ENCODE assay signal across 8 mouse cellular contexts in the genomic region with DNA sequence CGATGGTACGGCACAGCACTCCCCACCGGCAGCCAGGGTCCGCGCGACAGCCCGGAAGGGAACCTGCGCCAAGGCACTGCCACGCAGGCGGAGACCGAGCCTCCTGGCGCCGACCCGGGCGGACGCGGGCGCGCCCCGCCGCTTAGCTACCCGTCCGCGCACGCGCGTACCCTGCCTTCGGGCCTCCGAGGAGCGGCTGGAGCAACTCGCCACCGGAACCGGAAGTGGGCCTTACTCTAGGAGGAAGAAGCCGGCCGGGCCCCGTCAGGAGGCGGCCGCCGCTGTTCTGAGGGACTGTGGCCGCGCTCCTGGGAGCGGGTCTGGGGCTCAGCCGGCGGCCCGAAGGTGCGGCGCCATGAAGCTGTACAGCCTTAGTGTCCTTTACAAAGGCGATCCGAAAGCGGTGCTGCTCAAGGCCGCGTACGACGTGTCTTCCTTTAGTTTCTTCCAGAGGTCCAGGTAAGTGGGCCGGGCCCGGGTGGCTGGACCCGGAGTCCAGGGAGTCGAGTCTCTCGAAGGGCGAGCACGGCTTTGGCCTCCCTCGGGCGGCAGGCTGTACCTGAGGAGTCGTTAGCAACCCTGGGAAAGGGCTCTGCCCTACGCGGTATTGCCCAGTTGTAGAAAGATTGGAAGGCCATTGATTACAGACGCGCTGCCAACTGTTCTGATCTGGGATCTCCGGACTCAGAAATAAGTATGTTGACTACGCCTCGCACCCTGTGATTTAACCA. TPM values are rescaled to one million over a fixed set of nuclear protein-coding genes. Genes with fewer than 3 reads are reported as not detected.
DNase-seq lines count a peak whose midpoint lies in the region; ATAC-seq and TF ChIP-seq lines count a peak whose summit lies in the region.

A gene (plus strand): TSS at position 148 of the 731 bp plus-strand sequence.

- dilution Hi-C loops in CH12.LX (cut with MboI; ENCODE audit: extremely low pct_ligation_motif_present, extremely low pct_unique_long_range_greater_than_20kb, low sequenced_read_pairs): no loop called here

- TF ChIP-seq EP300 in CH12.LX (IDR thresholded peaks at IDR 0.05; ENCODE audit: low read length): no peak

- ATAC-seq in forebrain, embryonic 11.5 days (replicated peaks; ENCODE audit: low FRiP score): peak; percentile 96
- peak; percentile 92 for ATAC-seq in heart, embryonic 16.5 days (replicated peaks; ENCODE audit: extremely low read depth, insufficient read depth, low FRiP score)
- peak; percentile 96 for ATAC-seq in liver, embryonic 15.5 days (ENCODE audit: insufficient read depth)
- ATAC-seq in neural tube, embryonic 12.5 days (ENCODE audit: low FRiP score, low read depth): peak; percentile 97

- TF ChIP-seq RAD21 in CH12.LX (IDR thresholded peaks at IDR 0.05; ENCODE audit: low read depth, low read length): no peak

- peak; percentile 97 for DNase-seq in CH12.LX (ENCODE audit: extremely low read depth)
- DNase-seq in c-Kit-positive CD71-positive TER-119-negative erythroid progenitor cells, embryonic 14.5 days (ENCODE audit: low read depth): peak; percentile 87
- DNase-seq in forebrain, embryonic 11.5 days (ENCODE audit: low spot score): peak; percentile 96
- DNase-seq in kidney, postnatal 36 days: peak; percentile 98 to 99
- DNase-seq in telencephalon, adult 2 months (ENCODE audit: low read depth, low spot score): peak; percentile 94

- in situ Hi-C loops in CH12.LX (cut with MboI; ENCODE audit: low pct_ligation_motif_present, low pct_unique_long_range_greater_than_20kb, low sequenced_read_pairs): no loop called here

- peak within 1 kb of the TSS; percentile 67 to 95 (median 82) for H3K4me3 ChIP-seq in CH12.LX (replicated peaks in 1 of 3; ENCODE audit: low read depth in 2 of 3, low read length in 2 of 3, poor library complexity in 1 of 3)
- H3K4me3 ChIP-seq in forebrain, embryonic 11.5 days (ENCODE audit: low read depth, low read length): peak within 1 kb of the TSS; percentile 94
- peak within 1 kb of the TSS; percentile 87 for H3K4me3 ChIP-seq in heart, embryonic 16.5 days (ENCODE audit: low read length)
- H3K4me3 ChIP-seq in liver, embryonic 15.5 days (replicated peaks): peak within 1 kb of the TSS; percentile 95
- H3K4me3 ChIP-seq in neural tube, embryonic 12.5 days: peak within 1 kb of the TSS; percentile 92

- 1% methylated on average over 71 of the region's 71 CpGs for WGBS in forebrain, embryonic 11.5 days
- WGBS in heart, embryonic 16.5 days: under 1% methylated on average over 71 of the region's 71 CpGs
- WGBS in liver, embryonic 15.5 days (ENCODE audit: insufficient replicate concordance): under 1% methylated on average over 71 of the region's 71 CpGs
- WGBS in neural tube, embryonic 12.5 days: under 1% methylated on average over 71 of the region's 71 CpGs

- H3K9ac ChIP-seq in CH12.LX (ENCODE audit: insufficient read depth, low read depth): peak within 1 kb of the TSS; percentile 87
- peak within 1 kb of the TSS; percentile 93 for H3K9ac ChIP-seq in forebrain, embryonic 11.5 days (ENCODE audit: low read length)
- H3K9ac ChIP-seq in heart, embryonic 16.5 days (ENCODE audit: low read length): peak within 1 kb of the TSS; percentile 87
- peak within 1 kb of the TSS; percentile 90 for H3K9ac ChIP-seq in liver, embryonic 15.5 days
- H3K9ac ChIP-seq in neural tube, embryonic 12.5 days: peak within 1 kb of the TSS; percentile 94

- no peaks in the 10 kb centered on the region for H3K9me3 ChIP-seq in CH12.LX (replicated peaks; ENCODE audit: low read length)
- no peaks in the 10 kb centered on the region for H3K9me3 ChIP-seq in forebrain, embryonic 11.5 days (ENCODE audit: control insufficient read depth, low read length)
- H3K9me3 ChIP-seq in heart, embryonic 16.5 days (replicated peaks; ENCODE audit: control insufficient read depth, low read length): no peaks in the 10 kb centered on the region
- no peaks in the 10 kb centered on the region for H3K9me3 ChIP-seq in liver, embryonic 15.5 days (replicated peaks)
- H3K9me3 ChIP-seq in neural tube, embryonic 12.5 days: no peaks in the 10 kb centered on the region

- peaks cover 18 to 32% of the 10 kb centered on the region in 2 experiments for H3K36me3 ChIP-seq in CH12.LX (replicated peaks in 1 of 2; ENCODE audit: control insufficient read depth in 1 of 2, insufficient read depth in 1 of 2, low read length in 1 of 2)
- no peaks in the 10 kb centered on the region for H3K36me3 ChIP-seq in forebrain, embryonic 11.5 days (ENCODE audit: control insufficient read depth, insufficient read depth, low read length)
- peaks cover 5% of the 10 kb centered on the region for H3K36me3 ChIP-seq in heart, embryonic 16.5 days (ENCODE audit: control insufficient read depth, insufficient read depth)
- peaks cover 13% of the 10 kb centered on the region; the same call in 1 of the 2 replicates for H3K36me3 ChIP-seq in liver, embryonic 15.5 days (replicated peaks)
- H3K36me3 ChIP-seq in neural tube, embryonic 12.5 days: peaks cover 13% of the 10 kb centered on the region

- H3K79me2 ChIP-seq in CH12.LX (replicated peaks; ENCODE audit: control insufficient read depth, extremely low read depth, insufficient read depth, poor library complexity, severe bottlenecking): peaks cover 34% of the 10 kb centered on the region

- no peaks in the 10 kb centered on the region for H3K27me3 ChIP-seq in CH12.LX (replicated peaks)
- no peaks in the 10 kb centered on the region for H3K27me3 ChIP-seq in forebrain, embryonic 11.5 days (ENCODE audit: control insufficient read depth, insufficient read depth, low read length)
- H3K27me3 ChIP-seq in heart, embryonic 16.5 days (ENCODE audit: control insufficient read depth, insufficient read depth, low read length): no peaks in the 10 kb centered on the region
- no peaks in the 10 kb centered on the region for H3K27me3 ChIP-seq in liver, embryonic 15.5 days
- no peaks in the 10 kb centered on the region for H3K27me3 ChIP-seq in neural tube, embryonic 12.5 days (replicated peaks)

- TF ChIP-seq POLR2A in CH12.LX (IDR thresholded peaks at IDR 0.05; ENCODE audit: low read depth, low read length): peak; percentile 98

- no peak for TF ChIP-seq CTCF in CH12.LX (conservative IDR thresholded peaks at IDR 0.05 in 1 of 2, IDR thresholded peaks at IDR 0.05 in 1 of 2; ENCODE audit: low read depth in 2 of 2, low read length in 2 of 2)

- peaks cover 9 to 35% of the 10 kb centered on the region in 2 experiments for H3K4me1 ChIP-seq in CH12.LX (ENCODE audit: control insufficient read depth in 1 of 2, insufficient read depth in 2 of 2)
- H3K4me1 ChIP-seq in forebrain, embryonic 11.5 days (replicated peaks; ENCODE audit: control insufficient read depth, insufficient read depth, low read length): peaks cover 7% of the 10 kb centered on the region; the same call in 1 of the 2 replicates
- peaks cover 33% of the 10 kb centered on the region for H3K4me1 ChIP-seq in heart, embryonic 16.5 days (ENCODE audit: control insufficient read depth, insufficient read depth, low read length)
- H3K4me1 ChIP-seq in liver, embryonic 15.5 days (replicated peaks): peaks cover 28% of the 10 kb centered on the region
- peaks cover 14% of the 10 kb centered on the region; the same call in 1 of the 2 replicates for H3K4me1 ChIP-seq in neural tube, embryonic 12.5 days

- peak within 1 kb of the TSS; percentile 53 for H3K27ac ChIP-seq in CH12.LX (ENCODE audit: insufficient read depth, low read depth)
- peak within 1 kb of the TSS; percentile 76 for H3K27ac ChIP-seq in forebrain, embryonic 11.5 days (ENCODE audit: low read depth, low read length)
- peak within 1 kb of the TSS; percentile 97 for H3K27ac ChIP-seq in heart, embryonic 16.5 days (ENCODE audit: low read length)
- peak within 1 kb of the TSS; percentile 79 for H3K27ac ChIP-seq in liver, embryonic 15.5 days (replicated peaks)
- H3K27ac ChIP-seq in neural tube, embryonic 12.5 days: peak within 1 kb of the TSS; percentile 50; the same call in 1 of the 2 replicates

- peak within 1 kb of the TSS; percentile 94 for H3K4me2 ChIP-seq in CH12.LX (ENCODE audit: insufficient read depth, low read depth, poor library complexity, severe bottlenecking)
- peak within 1 kb of the TSS; percentile 80 for H3K4me2 ChIP-seq in forebrain, embryonic 11.5 days (ENCODE audit: low read depth, low read length, severe bottlenecking)
- H3K4me2 ChIP-seq in heart, embryonic 16.5 days (ENCODE audit: low read depth, low read length): peak within 1 kb of the TSS; percentile 90
- H3K4me2 ChIP-seq in liver, embryonic 15.5 days: peak within 1 kb of the TSS; percentile 93
- peak within 1 kb of the TSS; percentile 83 for H3K4me2 ChIP-seq in neural tube, embryonic 12.5 days (replicated peaks)

TF ChIP-seq in CH12.LX, 34 proteins besides CTCF, POLR2A, EP300 and RAD21 (continues in another document):
- no peak for TF ChIP-seq GABPA (IDR thresholded peaks at IDR 0.05; ENCODE audit: insufficient replicate concordance, low read depth, low read length)
- TF ChIP-seq TBP (conservative IDR thresholded peaks at IDR 0.05; ENCODE audit: low read depth, low read length): no peak
- no peak; the same call in 1 of the 2 replicates for TF ChIP-seq MAX (IDR thresholded peaks at IDR 0.05; ENCODE audit: low read length)
- TF ChIP-seq ZMIZ1 (IDR thresholded peaks at IDR 0.05; ENCODE audit: low read depth, low read length): peak; percentile 95
- no peak for TF ChIP-seq USF1 (IDR thresholded peaks at IDR 0.05; ENCODE audit: low read depth, low read length)
- TF ChIP-seq ETS1 (conservative IDR thresholded peaks at IDR 0.05; ENCODE audit: low read depth, low read length): peak; percentile 29; the same call in 1 of the 2 replicates
- peak; percentile 55 for TF ChIP-seq MEF2A (IDR thresholded peaks at IDR 0.05; ENCODE audit: borderline replicate concordance, low read depth, low read length)
- no peak for TF ChIP-seq ZKSCAN1 (IDR thresholded peaks at IDR 0.05; ENCODE audit: borderline replicate concordance, low read depth, low read length)
- TF ChIP-seq MAZ (IDR thresholded peaks at IDR 0.05; ENCODE audit: low read depth, low read length): no peak
- peak; percentile 88 for TF ChIP-seq NRF1 (IDR thresholded peaks at IDR 0.05; ENCODE audit: low read depth, low read length)
- peak; percentile 91 for TF ChIP-seq TCF12 (IDR thresholded peaks at IDR 0.05; ENCODE audit: low read depth, low read length)
- TF ChIP-seq SIN3A (IDR thresholded peaks at IDR 0.05; ENCODE audit: low read length): peak; percentile 97
- TF ChIP-seq IRF4 (IDR thresholded peaks at IDR 0.05; ENCODE audit: low read depth, low read length): peak; percentile 62; the same call in 1 of the 2 replicates
- TF ChIP-seq NELFE (IDR thresholded peaks at IDR 0.05; ENCODE audit: low read depth, low read length): peak; percentile 98

RNA-seq across cellular contexts. Expression of the gene that starts here (rescaled TPM):
- total RNA-seq in CH12.LX (2012; rRNA removed): 79.8 and 103 TPM in 2 replicates
- 95.1 and 95.8 TPM in 2 replicates for total RNA-seq in CH12.LX (2014; rRNA removed)
- 117 and 121 TPM in 2 replicates for polyA plus RNA-seq in CH12.LX (2012; ENCODE audit: insufficient read length, low read depth)
- 25.5 and 27.2 TPM in 2 replicates for polyA plus RNA-seq in forebrain, embryonic 11.5 days (2014; fragmentation: Nextera tagmentation; extraction: Ambion mirVana)
- polyA plus RNA-seq in heart, embryonic 16.5 days (2015; fragmentation: Nextera tagmentation; extraction: Ambion mirVana): 38.3 and 40.5 TPM in 2 replicates
- polyA plus RNA-seq in liver, embryonic 15.5 days (2015; fragmentation: Nextera tagmentation; extraction: Ambion mirVana): 18.8 and 19.7 TPM in 2 replicates
- 59.0 and 62.1 TPM in 2 replicates for polyA plus RNA-seq in neural tube, embryonic 12.5 days (2016; fragmentation: Nextera tagmentation; extraction: Ambion mirVana)

Comparison
In these comparisons a context has a peak if more than half of its experiments do, and no peak if none do; other contexts are left out.
1. Peak in every context shown above with its lines: DNase-seq, ATAC-seq, H3K4me3 ChIP-seq and H3K27ac ChIP-seq.